Mouse (Mus musculus): ENCODE results near the gene Rnf144b. TPM values are rescaled to one million over a fixed set of nuclear protein-coding genes. Genes with fewer than 3 reads are reported as not detected.

Gene Rnf144b
- polyA plus RNA-seq, 1 experiment from 2014 or later: 1.2 TPM

DNA sequence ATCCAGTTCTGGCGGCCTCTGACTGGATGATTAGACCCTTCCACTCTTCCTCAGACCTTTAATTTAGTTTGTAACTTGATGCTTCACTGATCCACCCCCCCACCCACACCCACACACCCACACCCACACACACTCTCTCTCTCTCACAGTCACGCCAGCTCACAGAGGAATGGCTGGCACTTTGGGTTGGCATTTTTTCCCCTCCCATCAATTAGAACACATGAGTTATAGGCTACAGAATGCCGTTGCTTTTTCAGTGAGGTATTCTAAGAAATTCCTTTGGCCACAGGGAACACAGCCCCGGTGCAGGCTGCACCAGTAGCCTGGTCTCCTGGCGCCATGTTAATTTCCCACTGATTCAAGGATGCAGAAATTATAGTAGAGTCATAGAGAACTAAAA, 3.1 kb downstream of the Rnf144b start:
- ATAC-seq (ENCODE audit: low FRiP score): no peak
- 72% methylated on average over 5 of the region's 5 CpGs for WGBS

DNA sequence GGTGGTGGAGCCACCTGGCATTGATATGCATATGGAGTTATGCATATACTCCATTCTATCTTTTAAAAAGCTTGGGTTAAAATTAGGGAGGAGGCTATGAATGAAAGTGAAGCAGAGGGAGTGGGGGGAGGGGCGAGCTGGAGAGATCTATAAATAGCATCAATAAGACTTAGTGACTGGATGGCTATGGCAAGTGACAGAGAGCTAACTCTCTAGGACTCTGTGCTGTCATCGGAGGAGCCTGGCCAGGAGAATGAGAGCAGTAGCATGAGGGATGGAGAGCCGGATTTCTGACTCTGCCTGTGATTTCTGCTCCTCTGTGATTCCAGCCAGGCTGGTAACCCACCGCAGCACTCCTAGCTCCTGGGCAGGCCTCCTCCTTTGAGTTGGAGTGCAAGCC, 6.6 kb downstream of the Rnf144b start:
- H3K9ac ChIP-seq (replicated peaks): no peak overlapping the region
- no peaks in the 10 kb centered on the region for H3K27me3 ChIP-seq (replicated peaks)
- H3K9me3 ChIP-seq (replicated peaks): no peaks in the 10 kb centered on the region
- H3K4me3 ChIP-seq (replicated peaks): no peak overlapping the region
- H3K36me3 ChIP-seq: no peaks in the 10 kb centered on the region
- H3K4me1 ChIP-seq: no peaks in the 10 kb centered on the region
- ATAC-seq (ENCODE audit: low FRiP score): no peak
- 65% methylated on average over 4 of the region's 4 CpGs for WGBS
- H3K27ac ChIP-seq (replicated peaks): no peak overlapping the region
- no peak overlapping the region for H3K4me2 ChIP-seq

More for the DNA sequence above, 3.1 kb downstream of the Rnf144b start:
- Histone ChIP-seq H3K36me3 (no peaks in the 10 kb centered on the region), H3K4me3 (replicated peaks) (no peak overlapping the region), H3K4me2 (no peak overlapping the region), H3K9me3 (replicated peaks) (no peaks in the 10 kb centered on the region), H3K4me1 (peaks cover 20% of the 10 kb centered on the region), H3K27ac (replicated peaks) (no peak overlapping the region), H3K9ac (replicated peaks) (no peak overlapping the region), H3K27me3 (replicated peaks) (peaks cover 17% of the 10 kb centered on the region; the same call in 1 of the 2 replicates)

DNA sequence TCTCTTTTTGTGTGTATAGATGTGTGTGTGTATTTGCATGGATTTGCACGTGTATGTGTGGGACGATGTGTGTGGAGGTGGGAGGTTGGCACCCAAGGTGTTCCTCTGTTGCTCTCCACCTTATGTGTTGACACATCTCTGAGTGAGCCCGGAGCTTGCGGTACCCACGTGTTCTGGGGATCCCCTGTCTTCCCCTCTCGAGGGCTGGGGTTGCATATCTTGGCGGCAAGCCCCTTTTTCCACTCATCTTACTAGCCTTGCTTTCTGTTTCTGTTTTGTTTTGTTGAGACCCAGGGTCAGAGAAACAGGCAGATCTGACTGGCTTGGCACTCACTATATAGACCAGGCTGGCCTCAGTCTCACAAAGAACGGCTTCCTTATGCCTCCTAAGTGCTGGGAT, 10.6 kb downstream of the Rnf144b start:
- no peak overlapping the region for H3K4me2 ChIP-seq
- H3K9me3 ChIP-seq (replicated peaks): no peaks in the 10 kb centered on the region
- no peak overlapping the region for H3K9ac ChIP-seq (replicated peaks)
- H3K4me3 ChIP-seq (replicated peaks): no peak overlapping the region
- H3K27me3 ChIP-seq (replicated peaks): no peaks in the 10 kb centered on the region
- ATAC-seq (ENCODE audit: low FRiP score): no peak
- H3K27ac ChIP-seq (replicated peaks): no peak overlapping the region
- no peaks in the 10 kb centered on the region for H3K36me3 ChIP-seq
- no peaks in the 10 kb centered on the region for H3K4me1 ChIP-seq
- 92% methylated on average over 8 of the region's 8 CpGs for WGBS

DNA sequence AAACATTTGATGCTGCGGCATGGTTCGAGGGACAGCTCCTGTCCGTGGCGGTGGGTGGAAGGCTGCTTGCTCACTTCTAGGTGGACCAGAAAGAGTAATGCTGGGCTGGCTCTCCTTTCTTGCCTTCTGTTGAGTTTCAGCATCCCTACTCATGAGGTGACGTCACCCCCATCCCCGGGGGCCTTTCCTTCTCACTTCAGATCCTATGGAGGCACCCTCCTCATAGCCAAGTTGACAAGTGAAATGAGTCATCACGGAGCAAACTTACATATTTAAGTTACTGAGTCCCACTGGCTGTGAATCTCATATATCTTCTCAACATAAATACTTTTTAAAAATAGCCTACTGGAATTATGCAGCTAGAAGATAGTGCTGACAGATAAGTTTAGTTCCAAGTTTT, 12.4 kb downstream of the Rnf144b start:
- H3K4me2 ChIP-seq: no peak overlapping the region
- no peak overlapping the region for H3K4me3 ChIP-seq (replicated peaks)
- no peak for ATAC-seq (ENCODE audit: low FRiP score)
- no peak overlapping the region for H3K27ac ChIP-seq (replicated peaks)
- WGBS: 97% methylated on average over 7 of the region's 7 CpGs
- H3K36me3 ChIP-seq: no peaks in the 10 kb centered on the region
- H3K27me3 ChIP-seq (replicated peaks): no peaks in the 10 kb centered on the region
- no peaks in the 10 kb centered on the region for H3K9me3 ChIP-seq (replicated peaks)
- H3K9ac ChIP-seq (replicated peaks): no peak overlapping the region
- H3K4me1 ChIP-seq: no peaks in the 10 kb centered on the region

DNA sequence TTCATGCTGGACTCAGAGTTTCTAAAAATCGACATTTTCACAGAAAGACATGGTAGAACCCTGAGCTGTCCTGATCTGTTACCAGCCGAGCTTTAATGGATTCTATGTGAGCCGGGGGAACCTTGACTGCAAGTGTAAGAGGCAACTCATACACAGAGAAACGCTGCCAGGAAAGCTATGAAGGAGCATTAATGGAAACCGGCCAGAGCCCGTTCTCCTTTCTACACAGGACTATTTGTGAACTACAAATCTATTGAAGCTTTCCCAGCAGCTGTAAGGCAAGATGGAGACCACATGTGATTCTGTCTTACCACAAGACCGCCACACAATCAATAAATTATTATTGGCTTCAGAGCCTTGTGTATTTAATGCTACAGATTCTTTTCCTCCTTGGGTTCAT, 13.3 kb downstream of the Rnf144b start:
- Histone ChIP-seq H3K27ac (replicated peaks) (no peak overlapping the region), H3K4me2 (no peak overlapping the region), H3K4me3 (replicated peaks) (no peak overlapping the region), H3K9me3 (replicated peaks) (no peaks in the 10 kb centered on the region), H3K4me1 (no peaks in the 10 kb centered on the region), H3K9ac (replicated peaks) (no peak overlapping the region), H3K36me3 (no peaks in the 10 kb centered on the region), H3K27me3 (replicated peaks) (no peaks in the 10 kb centered on the region)
- WGBS: 86% methylated on average over 7 of the region's 7 CpGs
- ATAC-seq (ENCODE audit: low FRiP score): no peak

DNA sequence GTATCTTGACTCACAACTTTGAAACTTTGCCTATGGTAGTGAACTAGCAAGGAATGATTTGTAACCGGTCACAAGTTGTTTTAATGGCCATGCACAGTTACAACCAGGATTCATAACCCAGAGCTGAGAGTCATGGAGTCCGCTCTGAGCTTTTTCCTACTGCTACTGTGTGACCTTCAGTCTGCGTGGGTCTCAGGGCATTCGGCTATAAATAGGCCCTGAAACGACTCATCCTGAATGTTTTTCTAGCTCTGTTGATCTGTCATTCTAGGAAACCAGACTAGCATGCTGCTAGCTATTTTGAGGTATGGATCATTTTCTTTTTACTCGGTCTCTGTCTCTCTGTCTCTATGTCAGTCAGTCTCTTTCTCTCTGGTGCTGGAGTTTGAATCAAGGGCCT, 20.3 kb downstream of the Rnf144b start:
- no peak for ATAC-seq (ENCODE audit: low FRiP score)
- Histone ChIP-seq H3K27ac (replicated peaks) (no peak overlapping the region), H3K4me2 (no peak overlapping the region), H3K27me3 (replicated peaks) (no peaks in the 10 kb centered on the region), H3K9ac (replicated peaks) (no peak overlapping the region), H3K36me3 (no peaks in the 10 kb centered on the region), H3K4me3 (replicated peaks) (no peak overlapping the region), H3K4me1 (no peaks in the 10 kb centered on the region), H3K9me3 (replicated peaks) (no peaks in the 10 kb centered on the region)
- 84% methylated on average over 6 of the region's 6 CpGs for WGBS

DNA sequence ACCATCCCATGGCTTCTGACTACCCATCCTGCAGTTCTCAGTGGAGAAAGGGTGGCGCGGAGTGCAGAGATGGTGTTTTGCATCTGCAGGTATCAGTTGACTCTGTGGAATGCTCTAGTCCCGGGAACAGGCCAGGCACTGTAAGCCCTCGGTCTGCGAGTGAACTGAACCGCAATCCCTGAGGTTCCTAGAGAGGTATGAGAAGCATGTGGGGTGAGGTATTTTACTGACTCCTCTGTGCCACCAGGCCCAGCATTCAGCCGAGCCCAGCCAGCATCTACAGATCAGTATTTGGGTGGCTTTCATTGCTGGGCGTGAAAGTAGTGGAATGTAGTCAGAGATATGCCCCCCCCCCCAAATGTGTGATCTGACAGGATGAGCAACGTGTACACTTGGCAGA, 23.5 kb downstream of the Rnf144b start:
- H3K4me1 ChIP-seq: no peaks in the 10 kb centered on the region
- WGBS: 79% methylated on average over 9 of the region's 9 CpGs
- no peak for ATAC-seq (ENCODE audit: low FRiP score)

DNA sequence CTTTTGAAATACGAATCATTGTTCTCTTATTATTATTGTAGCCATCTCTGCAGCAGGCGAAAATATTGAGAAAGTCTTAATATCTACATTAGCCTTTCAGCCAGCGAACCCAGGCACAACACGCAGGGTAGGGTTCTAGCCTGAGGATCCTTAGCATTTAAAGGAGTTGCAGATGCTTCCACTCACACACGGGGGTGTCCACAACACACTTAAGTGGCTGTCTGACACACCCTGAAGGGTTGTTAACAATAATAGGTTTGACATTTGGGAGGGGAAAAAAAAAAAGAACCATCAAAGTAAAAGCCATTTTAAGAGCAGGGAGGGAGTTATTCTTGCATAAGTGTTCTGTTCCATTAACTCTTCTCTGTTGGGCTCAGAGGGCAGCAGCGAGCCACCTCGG, 23.9 kb downstream of the Rnf144b start:
- ATAC-seq (ENCODE audit: low FRiP score): no peak
- H3K4me1 ChIP-seq: no peaks in the 10 kb centered on the region
- 64% methylated on average over 7 of the region's 7 CpGs for WGBS
- H3K9me3 ChIP-seq (replicated peaks): no peaks in the 10 kb centered on the region
- H3K27ac ChIP-seq (replicated peaks): no peak overlapping the region
- no peak overlapping the region for H3K9ac ChIP-seq (replicated peaks)
- H3K4me3 ChIP-seq (replicated peaks): no peak overlapping the region
- H3K4me2 ChIP-seq: no peak overlapping the region
- no peaks in the 10 kb centered on the region for H3K36me3 ChIP-seq
- no peaks in the 10 kb centered on the region for H3K27me3 ChIP-seq (replicated peaks)

More for the DNA sequence above, 23.5 kb downstream of the Rnf144b start:
- H3K9me3 ChIP-seq (replicated peaks): no peaks in the 10 kb centered on the region
- H3K27me3 ChIP-seq (replicated peaks): no peaks in the 10 kb centered on the region
- H3K4me2 ChIP-seq: no peak overlapping the region
- no peaks in the 10 kb centered on the region for H3K36me3 ChIP-seq
- H3K27ac ChIP-seq (replicated peaks): no peak overlapping the region
- no peak overlapping the region for H3K9ac ChIP-seq (replicated peaks)
- H3K4me3 ChIP-seq (replicated peaks): no peak overlapping the region

DNA sequence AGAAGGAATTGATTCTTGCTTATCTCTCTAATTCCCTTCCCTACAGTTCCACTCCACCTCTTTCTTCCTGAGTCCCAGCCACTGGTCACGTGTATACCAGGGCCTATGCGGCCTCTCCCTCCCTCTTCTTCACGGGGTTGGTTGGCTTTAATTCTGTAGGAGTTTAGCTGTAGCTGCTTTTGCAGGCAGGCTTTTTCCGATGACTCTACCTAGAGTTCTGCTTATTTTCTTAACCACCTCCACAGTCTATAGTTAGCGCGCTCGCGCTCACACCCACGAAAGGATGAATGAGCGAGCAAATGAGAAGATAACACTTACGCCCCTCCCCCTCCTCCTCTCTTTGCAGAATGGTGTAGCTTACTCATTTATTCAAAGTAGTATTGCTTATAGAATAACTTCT, 26.1 kb downstream of the Rnf144b start:
- H3K36me3 ChIP-seq: no peaks in the 10 kb centered on the region
- H3K27ac ChIP-seq (replicated peaks): no peak overlapping the region
- H3K27me3 ChIP-seq (replicated peaks): no peaks in the 10 kb centered on the region
- no peak overlapping the region for H3K4me2 ChIP-seq
- WGBS: 69% methylated on average over 11 of the region's 11 CpGs
- H3K4me3 ChIP-seq (replicated peaks): no peak overlapping the region
- H3K9ac ChIP-seq (replicated peaks): no peak overlapping the region
- no peaks in the 10 kb centered on the region for H3K9me3 ChIP-seq (replicated peaks)
- H3K4me1 ChIP-seq: no peaks in the 10 kb centered on the region
- ATAC-seq (ENCODE audit: low FRiP score): no peak

DNA sequence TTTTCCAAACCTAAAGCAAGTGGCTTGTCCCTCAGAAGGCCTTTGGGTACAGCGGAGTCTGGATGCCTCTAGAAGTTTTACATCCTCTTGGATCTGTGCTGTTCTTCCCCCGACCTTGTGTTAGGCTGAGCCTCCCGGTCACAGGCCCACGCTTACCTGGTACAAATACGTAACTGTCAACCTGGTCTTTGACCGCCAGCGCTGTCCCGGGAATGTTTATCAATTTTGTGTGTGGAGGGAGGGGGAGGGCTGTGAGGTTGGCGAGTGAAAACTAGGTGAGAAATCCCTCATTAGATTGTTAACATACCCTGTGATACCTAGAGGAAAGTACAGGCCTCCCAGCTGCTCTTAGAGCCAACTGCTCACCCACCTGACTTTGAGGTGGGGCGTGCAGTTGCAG, 27.5 kb downstream of the Rnf144b start:
- 93% methylated on average over 10 of the region's 10 CpGs for WGBS
- Histone ChIP-seq H3K27me3 (replicated peaks) (no peaks in the 10 kb centered on the region), H3K36me3 (no peaks in the 10 kb centered on the region), H3K9ac (replicated peaks) (no peak overlapping the region), H3K9me3 (replicated peaks) (no peaks in the 10 kb centered on the region), H3K27ac (replicated peaks) (no peak overlapping the region), H3K4me3 (replicated peaks) (no peak overlapping the region), H3K4me1 (no peaks in the 10 kb centered on the region), H3K4me2 (no peak overlapping the region)
- no peak for ATAC-seq (ENCODE audit: low FRiP score)

DNA sequence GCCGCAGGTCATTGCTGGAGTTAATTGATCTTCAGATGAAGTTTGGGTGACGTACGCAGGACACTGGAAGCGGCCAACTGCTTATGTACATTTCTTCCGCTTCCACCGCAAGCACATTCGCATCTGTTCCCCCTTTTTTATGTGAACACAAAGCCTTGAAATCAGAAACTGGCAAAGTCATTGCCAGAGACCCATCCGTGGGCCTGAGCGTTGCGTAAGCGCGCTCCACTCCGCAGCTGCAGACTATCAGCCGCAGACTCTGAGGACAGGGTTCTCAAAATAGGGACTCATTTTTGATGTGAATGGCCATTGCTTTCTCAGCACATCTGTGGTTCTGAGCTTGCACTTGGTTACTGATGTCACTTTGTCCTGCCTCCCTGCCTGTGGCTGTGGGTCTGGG, 28.6 kb downstream of the Rnf144b start:
- no peak for ATAC-seq (ENCODE audit: low FRiP score)
- no peak overlapping the region for H3K9ac ChIP-seq (replicated peaks)
- no peak overlapping the region for H3K4me2 ChIP-seq
- no peaks in the 10 kb centered on the region for H3K27me3 ChIP-seq (replicated peaks)
- whole genome bisulfite sequencing: 93% methylated on average over 14 of the region's 14 CpGs
- H3K4me1 ChIP-seq: no peaks in the 10 kb centered on the region
- H3K36me3 ChIP-seq: no peaks in the 10 kb centered on the region
- H3K27ac ChIP-seq (replicated peaks): no peak overlapping the region
- H3K9me3 ChIP-seq (replicated peaks): no peaks in the 10 kb centered on the region
- no peak overlapping the region for H3K4me3 ChIP-seq (replicated peaks)

DNA sequence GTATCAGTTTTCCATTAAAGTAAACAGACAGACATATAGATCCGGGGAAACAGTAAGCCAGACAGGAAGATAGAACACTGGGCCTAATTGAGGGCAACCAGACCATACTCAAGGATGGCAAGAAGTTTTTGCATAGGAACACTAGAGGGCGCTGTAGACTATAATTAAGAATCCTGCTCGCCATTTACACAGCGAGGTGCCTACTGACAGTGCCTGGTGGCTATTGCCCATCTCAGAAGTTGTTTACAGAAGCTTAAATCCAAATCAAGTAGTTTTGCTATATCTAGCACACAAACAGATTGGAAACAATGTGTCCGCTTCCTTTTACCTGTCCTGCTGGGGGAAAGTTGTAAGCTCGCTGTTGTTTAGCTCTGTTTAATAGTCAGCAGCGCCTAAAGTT, 29.9 kb downstream of the Rnf144b start:
- Histone ChIP-seq H3K36me3 (no peaks in the 10 kb centered on the region), H3K4me2 (no peak overlapping the region), H3K27ac (replicated peaks) (no peak overlapping the region), H3K4me3 (replicated peaks) (no peak overlapping the region), H3K9me3 (replicated peaks) (no peaks in the 10 kb centered on the region), H3K4me1 (peaks cover 3% of the 10 kb centered on the region; the same call in 1 of the 2 replicates), H3K27me3 (replicated peaks) (no peaks in the 10 kb centered on the region), H3K9ac (replicated peaks) (no peak overlapping the region)
- 36% methylated on average over 7 of the region's 7 CpGs for WGBS
- ATAC-seq (ENCODE audit: low FRiP score): 0 out of 2 replicates have a peak, but pooled peaks have one; percentile 65

DNA sequence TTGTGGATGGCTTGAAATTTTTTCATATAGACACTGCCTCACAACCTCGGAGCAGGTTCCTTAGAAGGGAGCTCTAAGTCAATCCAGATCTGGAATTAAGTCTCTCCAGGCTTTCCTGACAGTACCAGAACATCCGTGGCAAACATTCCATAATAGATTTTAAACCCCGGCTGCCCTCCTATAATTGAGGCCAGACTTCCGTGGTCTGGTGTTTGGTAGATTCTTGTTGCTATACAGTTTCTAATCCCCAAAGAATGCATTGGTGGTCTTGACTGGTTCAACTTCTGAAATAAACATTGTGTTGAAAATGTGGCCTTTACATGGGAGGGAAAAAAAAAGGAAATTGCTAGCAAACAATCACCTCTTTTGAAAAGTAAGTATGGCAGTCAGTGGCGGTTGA, 30.8 kb downstream of the Rnf144b start:
- Histone ChIP-seq H3K27me3 (replicated peaks) (no peaks in the 10 kb centered on the region), H3K9ac (replicated peaks) (no peak overlapping the region)
- no peak for ATAC-seq (ENCODE audit: low FRiP score)

More for the DNA sequence above, 30.8 kb downstream of the Rnf144b start:
- 82% methylated on average over 5 of the region's 5 CpGs for WGBS
- no peaks in the 10 kb centered on the region for H3K36me3 ChIP-seq
- H3K4me1 ChIP-seq: peaks cover 3% of the 10 kb centered on the region; the same call in 1 of the 2 replicates
- no peak overlapping the region for H3K27ac ChIP-seq (replicated peaks)
- H3K9me3 ChIP-seq (replicated peaks): no peaks in the 10 kb centered on the region
- no peak overlapping the region for H3K4me3 ChIP-seq (replicated peaks)
- no peak overlapping the region for H3K4me2 ChIP-seq

All from neural tube, embryonic 15.5 days (tissue).